Mouse (Mus musculus): ENCODE results near the gene Sept9.

DNA sequence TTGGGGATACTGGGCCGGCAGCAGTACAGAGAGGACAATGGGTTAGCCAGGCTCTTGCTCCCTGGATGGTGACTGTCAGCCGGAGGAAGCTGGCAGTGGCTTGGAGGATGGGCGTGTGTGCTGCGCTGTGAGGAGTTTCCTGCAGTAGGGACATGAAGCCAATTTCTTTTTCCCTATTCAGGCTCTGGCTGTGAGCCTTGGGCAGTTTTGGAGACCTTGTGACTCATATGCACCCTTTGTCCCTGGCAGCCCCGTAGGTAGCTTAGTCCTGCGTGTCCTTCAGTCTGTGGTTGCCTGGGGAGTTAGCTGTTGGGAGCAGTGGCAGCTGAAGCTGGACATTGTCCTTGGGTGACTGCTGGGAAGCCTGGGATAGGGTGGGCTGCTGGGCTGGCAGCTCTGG, 76.5 kb downstream of the Sept9 start:
- no peak for TF ChIP-seq CTCF (IDR thresholded peaks at IDR 0.05; ENCODE audit: control insufficient read depth, insufficient read depth, insufficient replicate concordance, low read depth, low read length)
- TF ChIP-seq POLR2A (IDR thresholded peaks at IDR 0.05; ENCODE audit: control insufficient read depth, low read depth, low read length) = no peak
